Mouse (Mus musculus) ES-Bruce4 (cell line): ENCODE results near the gene Rpl35a.

ENCODE experiments used
- CTCF ChIP-seq: IDR thresholded peaks from one replicate; pipeline ENCODE4 v1.8.1; 2011; ENCODE audit warnings: low read depth, low read length
- EP300 ChIP-seq: IDR thresholded peaks from 2 replicates; pipeline ENCODE4 v1.6.1; 2011; ENCODE audit warnings: low read depth, low read length; ENCODE audit not compliant: insufficient read depth

GRCm38 (mm10) chr16:33014921-33015320 is 41.3 kb upstream of the Rpl35a start:
- TF ChIP-seq EP300 = no peak
- no peak for TF ChIP-seq CTCF
